Mouse (Mus musculus): Measurements from ENCODE around the gene Clec14a. TPM values are rescaled to one million over a fixed set of nuclear protein-coding genes. Genes with fewer than 3 reads are reported as not detected.

Gene Clec14a
- total RNA-seq (2015) (not detected in 2 replicates), total RNA-seq (2017) (not detected in 2 replicates)

DNA sequence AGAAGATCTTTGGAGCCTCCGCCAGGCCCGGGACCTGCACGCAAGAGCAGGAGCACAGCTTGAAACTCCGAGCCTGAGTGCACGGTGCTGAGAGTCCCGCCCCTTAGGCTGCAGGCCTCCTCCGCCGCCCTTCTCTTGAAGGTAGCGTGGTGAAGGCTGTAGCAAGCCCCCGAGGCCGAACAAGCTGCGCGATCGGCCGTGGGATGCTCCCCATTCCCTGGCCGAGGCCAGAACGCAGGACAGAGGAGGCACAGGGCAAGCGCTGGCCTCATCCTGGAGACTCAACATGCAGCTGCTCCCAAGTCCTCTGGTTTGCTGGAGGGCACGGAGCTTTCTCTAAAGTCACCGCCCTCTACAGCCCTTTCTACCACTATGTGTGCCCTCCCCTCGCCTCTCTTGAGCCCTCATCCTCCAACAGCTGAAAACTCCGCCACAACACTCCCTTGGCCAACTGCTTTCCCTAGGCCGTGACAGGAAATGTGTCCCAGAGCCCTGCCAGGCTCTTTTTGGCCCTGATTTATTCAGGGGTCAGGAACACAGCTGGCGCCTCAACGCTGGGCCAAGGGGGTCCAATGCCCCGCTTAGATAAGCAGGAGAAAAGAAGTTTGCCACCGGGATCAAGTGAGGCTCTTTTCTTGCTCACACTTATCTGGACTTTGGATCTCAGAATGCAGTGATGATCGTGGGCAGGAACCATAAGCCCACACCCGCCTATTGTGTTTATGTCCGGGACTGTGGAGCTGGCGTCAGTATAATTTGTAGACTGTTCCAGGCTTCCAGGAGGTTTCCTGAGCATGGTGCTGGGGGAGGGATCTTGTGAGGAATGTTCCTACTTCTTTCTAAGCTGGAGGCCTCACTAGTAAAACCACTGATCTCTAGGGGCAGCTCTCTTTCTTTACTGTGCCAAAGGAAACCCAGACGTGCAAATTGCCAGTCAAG is at the start of gene Clec14a:
Gene Clec14a (minus strand): TSS at position 728 of the 939 bp plus-strand sequence.
- peak; percentile 50 for ATAC-seq (replicated peaks; ENCODE audit: poor library complexity)

DNA sequence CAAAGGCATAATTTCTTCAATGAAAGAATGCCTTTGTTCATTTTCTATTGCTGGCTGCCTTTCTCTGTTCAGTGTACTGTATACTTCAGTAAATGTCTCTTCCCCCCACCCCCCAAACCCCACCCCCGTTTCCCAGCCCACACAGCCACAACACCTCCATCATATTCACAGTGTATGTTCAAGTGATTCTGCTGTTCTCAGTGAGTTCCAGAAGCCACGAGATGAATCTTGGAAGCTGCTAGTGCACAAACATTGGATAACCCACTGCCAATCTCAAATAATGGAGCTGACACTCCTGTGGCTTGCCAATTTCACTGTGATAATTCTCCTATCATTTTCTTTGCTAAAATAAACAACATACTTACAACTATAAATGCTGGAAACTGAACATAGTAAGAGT is 38.7 kb upstream of the Clec14a start:
- ATAC-seq (replicated peaks; ENCODE audit: poor library complexity): no peak

DNA sequence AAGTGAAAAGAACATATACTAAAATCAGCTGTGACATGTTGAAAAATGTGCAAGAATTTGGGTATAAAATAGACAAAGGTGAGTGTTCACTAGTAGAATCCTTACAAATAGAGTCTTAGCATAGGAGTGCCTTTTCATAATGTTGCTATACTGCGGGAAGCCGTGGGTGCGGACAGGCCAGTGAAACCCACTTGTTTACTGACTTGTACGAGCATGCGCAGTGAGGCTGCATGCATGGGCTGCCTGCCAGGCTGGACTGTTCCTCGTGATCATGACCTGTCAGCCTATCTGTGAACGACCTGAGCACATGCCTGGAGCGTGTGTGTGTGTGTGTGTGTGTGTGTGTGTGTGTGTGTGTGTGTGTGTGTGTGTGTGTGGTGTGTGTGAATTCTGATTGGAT is 37.3 kb upstream of the Clec14a start:
- ATAC-seq (replicated peaks; ENCODE audit: poor library complexity): peak; percentile 66

DNA sequence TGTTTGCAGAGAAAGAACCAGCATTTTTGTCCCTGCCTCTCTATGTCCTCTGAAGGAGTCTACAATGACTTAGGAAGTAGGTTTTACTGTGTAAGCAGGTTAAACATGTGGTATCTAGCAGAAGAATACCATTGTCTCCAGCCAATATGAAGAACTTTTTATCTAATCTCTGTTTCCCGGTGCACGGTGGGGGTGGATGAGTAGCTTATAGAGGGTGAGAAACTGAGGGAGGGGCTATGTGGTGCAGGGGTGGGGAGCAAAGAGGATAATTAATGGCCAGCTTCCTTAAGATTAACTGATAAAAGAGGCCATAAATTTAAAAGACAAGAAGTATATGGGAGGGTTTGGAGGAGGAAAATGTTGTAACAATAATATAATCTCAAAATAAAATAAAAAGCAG is 36.5 kb upstream of the Clec14a start:
- ATAC-seq (replicated peaks; ENCODE audit: poor library complexity): no peak

DNA sequence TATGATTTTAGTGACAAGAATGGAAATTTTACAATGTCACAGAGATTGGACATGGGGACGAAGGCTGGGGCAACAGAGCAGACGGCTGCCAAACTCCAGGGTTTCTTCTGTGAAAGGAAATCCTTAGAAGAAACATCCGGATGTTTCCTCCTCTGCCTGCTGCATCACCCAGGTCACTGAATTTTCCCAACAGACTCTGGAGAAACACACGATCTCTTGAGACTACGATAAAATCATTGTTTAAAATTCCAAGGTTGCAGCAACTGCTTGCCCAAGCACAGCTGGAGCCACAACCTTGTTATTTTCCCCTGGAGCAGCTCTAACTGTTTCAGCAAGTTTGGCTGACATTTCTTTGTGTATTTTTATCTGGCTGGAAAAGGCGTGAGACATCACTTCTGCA is 27.9 kb upstream of the Clec14a start:
- ATAC-seq (replicated peaks; ENCODE audit: poor library complexity): no peak

DNA sequence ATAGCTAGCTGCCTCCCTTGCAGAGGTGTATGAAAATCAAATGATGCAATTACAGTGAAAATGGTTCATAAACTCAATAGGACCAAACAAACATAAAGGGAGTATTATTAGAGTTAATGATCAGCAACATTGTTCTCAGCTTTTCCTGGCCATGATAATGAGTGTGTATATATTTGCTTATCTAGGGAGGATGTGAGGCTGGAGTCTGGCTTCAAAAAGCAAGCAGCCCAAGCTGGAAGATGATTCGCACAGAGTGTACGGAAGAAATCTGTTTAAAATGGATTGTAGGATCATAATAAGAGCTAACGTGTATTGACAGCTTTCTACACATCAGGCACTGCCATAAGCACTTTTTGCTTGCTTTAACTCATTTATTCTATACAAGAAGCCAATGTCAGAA is 16.8 kb upstream of the Clec14a start:
- ATAC-seq (replicated peaks; ENCODE audit: poor library complexity): no peak

DNA sequence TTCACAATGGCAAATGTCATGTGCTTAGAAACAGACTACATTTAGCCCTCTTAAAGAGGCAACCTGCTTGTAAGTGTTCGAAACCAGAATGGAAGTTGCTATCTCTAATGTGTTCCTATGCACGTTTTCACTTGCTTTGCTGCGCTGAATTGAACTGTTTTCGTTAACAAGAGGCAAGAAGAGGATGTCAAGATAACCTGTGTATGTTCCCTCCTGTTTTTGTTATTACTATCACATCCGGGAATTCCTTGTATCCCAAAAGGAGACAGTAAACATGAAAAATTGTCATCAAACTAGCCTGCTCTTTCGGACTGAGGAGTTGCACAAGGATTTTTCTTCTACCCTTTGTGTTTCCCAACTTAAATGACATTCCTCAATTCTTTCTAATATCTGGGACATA is 1.4 kb upstream of the Clec14a start:
- ATAC-seq (replicated peaks; ENCODE audit: poor library complexity): no peak

DNA sequence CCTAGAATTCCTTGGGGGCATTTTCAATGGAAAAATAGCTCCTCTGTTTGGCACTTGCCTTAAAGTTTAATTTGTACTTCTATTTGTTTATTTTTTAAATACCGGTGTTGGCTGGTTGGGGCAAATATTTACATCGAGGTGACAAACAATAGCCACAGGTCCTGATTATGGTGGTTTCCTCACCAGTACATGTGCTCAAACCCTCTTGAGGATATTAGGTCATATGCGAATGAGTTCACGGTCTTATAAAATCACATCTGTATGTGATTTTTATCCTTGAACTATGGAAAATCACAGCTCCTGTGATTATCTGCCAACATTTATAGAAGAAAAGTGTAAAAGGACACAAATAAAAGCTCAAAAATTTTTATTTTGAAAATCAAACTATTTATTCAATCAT is 415 bp upstream of the Clec14a start:
- ATAC-seq (replicated peaks; ENCODE audit: poor library complexity): no peak

DNA sequence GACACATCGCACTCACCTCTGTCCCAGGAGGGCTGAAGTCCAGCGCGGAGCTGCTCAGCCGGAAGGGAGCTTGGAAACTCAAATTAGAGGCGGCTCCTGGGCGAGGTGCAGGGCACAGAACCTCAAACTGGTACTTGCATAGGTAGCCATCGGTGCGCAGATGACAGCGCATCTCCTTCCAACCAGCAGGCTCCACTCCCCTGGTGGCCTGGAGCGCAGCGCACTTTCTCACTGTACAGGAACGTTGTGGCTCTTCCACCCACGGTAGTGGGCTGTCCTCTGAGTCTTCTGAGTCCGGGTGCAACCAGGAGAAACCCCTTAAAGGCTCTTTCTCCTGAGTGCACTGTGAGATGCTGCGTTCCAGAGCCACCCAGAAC is 916 bp downstream of the Clec14a start:
- peak; percentile 39; the same call in 1 of the 2 replicates for ATAC-seq (replicated peaks; ENCODE audit: poor library complexity)

DNA sequence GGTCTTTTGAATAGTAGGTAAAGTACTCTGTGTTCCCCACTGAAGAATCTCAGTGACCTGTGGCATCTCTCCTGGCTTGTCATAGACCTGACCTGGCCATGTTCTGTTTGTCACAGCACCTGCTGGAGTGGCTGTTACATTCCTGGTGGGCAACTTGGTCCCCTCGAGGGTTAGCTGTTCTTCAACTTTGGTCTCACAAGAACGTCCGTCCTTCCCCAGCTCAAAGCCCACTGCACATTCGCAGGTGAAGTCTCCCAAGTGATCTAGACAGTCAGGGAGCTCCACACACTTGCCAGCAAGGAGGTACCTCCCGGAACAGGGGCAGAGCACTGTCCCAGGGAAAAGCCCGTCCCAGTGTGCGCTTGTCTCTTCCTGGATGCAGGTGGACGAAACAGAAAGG is 1.3 kb downstream of the Clec14a start:
- no peak for ATAC-seq (replicated peaks; ENCODE audit: poor library complexity)

DNA sequence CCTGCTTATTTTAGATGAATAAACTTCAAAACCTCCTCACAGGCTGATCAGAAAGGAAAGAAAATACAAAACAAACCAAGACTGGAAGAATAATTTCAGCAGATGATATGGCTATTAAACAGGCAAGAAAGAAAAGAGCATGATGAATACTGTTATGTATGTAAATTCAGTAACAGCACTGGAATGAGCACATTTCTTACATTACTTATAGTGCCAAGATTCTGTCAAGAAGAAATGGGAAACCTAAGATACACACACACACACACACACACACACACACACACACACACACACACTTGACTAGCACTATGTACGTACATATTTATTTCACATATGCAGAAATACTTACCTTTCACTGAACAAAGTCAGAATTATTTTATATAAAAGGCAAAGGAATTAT is 17.2 kb downstream of the Clec14a start:
- no peak for ATAC-seq (replicated peaks; ENCODE audit: poor library complexity)

DNA sequence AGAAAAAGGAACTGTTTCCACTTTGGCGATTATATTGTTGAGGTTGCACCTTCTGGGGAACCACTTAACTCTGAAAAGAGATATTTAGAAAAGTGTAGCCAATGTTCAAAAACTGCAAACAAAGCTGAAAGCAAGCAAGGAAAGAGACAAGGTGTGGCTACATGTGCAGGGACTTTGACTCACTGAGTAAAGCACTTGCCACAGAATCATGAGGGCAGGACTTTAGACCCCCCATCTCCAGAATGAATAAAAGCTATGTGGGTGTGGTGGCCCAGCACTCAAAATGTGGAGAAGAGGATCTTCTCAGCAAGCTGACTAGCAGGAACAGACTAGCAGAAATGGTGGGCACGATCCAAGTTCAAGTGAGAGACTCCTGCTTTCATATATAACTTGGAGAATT is 36.6 kb downstream of the Clec14a start:
- ATAC-seq (replicated peaks; ENCODE audit: poor library complexity): no peak

DNA sequence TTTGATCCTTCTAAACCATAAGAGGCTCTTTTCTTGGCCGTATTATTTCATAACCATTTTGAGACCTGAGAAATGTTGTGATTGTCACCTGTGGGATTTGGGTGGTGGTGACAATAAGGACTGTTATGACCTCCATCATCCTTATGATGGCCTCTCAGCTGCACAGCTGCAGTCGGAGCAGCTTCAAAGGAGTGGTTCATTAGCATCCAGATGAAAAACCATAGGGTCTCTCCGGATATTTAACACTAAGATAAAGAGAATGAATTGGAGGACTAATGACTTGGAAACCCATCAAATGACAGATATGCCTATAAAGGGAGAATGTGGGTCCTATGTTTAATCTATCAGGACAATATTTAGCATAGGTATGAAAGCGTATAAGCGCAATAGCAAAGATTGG is 43.4 kb downstream of the Clec14a start:
- ATAC-seq (replicated peaks; ENCODE audit: poor library complexity): no peak

DNA sequence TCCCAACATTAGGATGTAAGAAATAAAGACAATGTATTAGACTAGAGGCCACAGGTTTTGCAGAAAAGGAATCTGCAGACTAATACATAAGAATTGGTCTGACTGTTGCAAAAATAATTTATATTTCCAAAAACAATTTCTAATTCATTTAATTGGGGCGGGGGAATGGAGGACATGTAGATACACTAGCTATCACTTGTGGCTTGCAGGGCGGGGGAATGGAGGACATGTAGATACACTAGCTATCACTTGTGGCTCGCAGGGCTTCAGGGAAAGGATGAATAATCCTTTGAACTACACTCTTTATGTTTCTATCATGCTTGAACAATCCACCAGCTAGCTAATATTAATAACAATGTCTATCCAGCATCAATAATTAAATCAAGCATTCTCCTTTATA is 50.0 kb downstream of the Clec14a start:
- ATAC-seq (replicated peaks; ENCODE audit: poor library complexity): no peak

DNA sequence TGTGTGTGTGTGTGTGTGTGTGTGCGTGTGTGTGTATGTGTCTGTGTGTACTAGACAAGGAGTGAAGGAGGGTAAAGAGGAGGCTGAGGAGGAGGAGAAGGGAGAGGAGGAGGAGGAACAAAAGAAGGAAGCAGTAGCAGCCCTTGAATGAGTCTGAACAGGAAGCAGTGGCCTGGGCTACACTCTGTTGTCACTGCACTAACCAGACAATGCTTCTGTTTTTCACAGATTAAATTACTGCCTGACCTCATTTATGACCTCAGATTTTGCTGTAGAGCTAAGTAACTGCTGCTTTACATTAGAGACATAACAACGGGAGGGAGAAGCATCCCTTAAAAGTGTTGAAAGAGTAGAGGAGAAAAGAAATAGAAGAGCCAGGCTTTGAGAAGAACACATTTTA is 52.9 kb downstream of the Clec14a start:
- peak; percentile 32 for ATAC-seq (replicated peaks; ENCODE audit: poor library complexity)

Other genes starting within 250 kb of the Clec14a start
- gene Sstr1, start 57.5 kb downstream of the Clec14a start, total RNA-seq (2015): not detected in 2 replicates
- gene Sstr1, start 57.5 kb downstream of the Clec14a start, total RNA-seq (2017): not detected in 2 replicates